Comparison of ENCODE assay signal across 9 mouse cellular contexts in genomic region chr1:89207306-89207705, GRCm38 (mm10).
DNase-seq lines count a peak whose midpoint lies in the region; ATAC-seq and TF ChIP-seq lines count a peak whose summit lies in the region.
"Had no signal": no experiment of that assay in that cellular context is flagged by ENCODE, and none has a peak within 500 bp of the region (broad histone marks: within the 10 kb centered on the region; RNA-seq: fewer than 3 reads in every experiment).

No protein-coding gene starts in this region.

- H3K36me3 ChIP-seq in heart, postnatal 0 days (replicated peaks; ENCODE audit: control insufficient read depth, insufficient read depth, low read length) = no peaks in the 10 kb centered on the region
- no peaks in the 10 kb centered on the region for H3K36me3 ChIP-seq in heart, embryonic 10.5 days
- no peaks in the 10 kb centered on the region for H3K36me3 ChIP-seq in limb, embryonic 14.5 days (ENCODE audit: control insufficient read depth, insufficient read depth, low read length)
- no peaks in the 10 kb centered on the region for H3K36me3 ChIP-seq in limb, embryonic 10.5 days
- no peaks in the 10 kb centered on the region for H3K36me3 ChIP-seq in embryonic facial prominence, embryonic 14.5 days (ENCODE audit: control insufficient read depth, insufficient read depth, low read length)
- H3K36me3 ChIP-seq: hindbrain, embryonic 15.5 days had no signal

- H3K27me3 ChIP-seq in heart, postnatal 0 days (ENCODE audit: control insufficient read depth, insufficient read depth, low read length) = no peaks in the 10 kb centered on the region
- H3K27me3 ChIP-seq in heart, embryonic 10.5 days (ENCODE audit: insufficient read depth, poor library complexity, severe bottlenecking) = no peaks in the 10 kb centered on the region
- no peaks in the 10 kb centered on the region for H3K27me3 ChIP-seq in limb, embryonic 14.5 days (ENCODE audit: control insufficient read depth, insufficient read depth, low read length)
- no peaks in the 10 kb centered on the region for H3K27me3 ChIP-seq in limb, embryonic 10.5 days (ENCODE audit: low read depth, poor library complexity, severe bottlenecking)
- no peaks in the 10 kb centered on the region for H3K27me3 ChIP-seq in Patski
- no peaks in the 10 kb centered on the region for H3K27me3 ChIP-seq in embryonic facial prominence, embryonic 14.5 days (replicated peaks; ENCODE audit: control insufficient read depth, insufficient read depth, low read length)
- H3K27me3 ChIP-seq: hindbrain, embryonic 15.5 days had no signal

- TF ChIP-seq EP300 in heart, postnatal 0 days (IDR thresholded peaks at IDR 0.05; ENCODE audit: low read depth) = no peak

- no peaks in the 10 kb centered on the region for H3K9me3 ChIP-seq in heart, postnatal 0 days (replicated peaks; ENCODE audit: control insufficient read depth, low read length)
- H3K9me3 ChIP-seq in heart, embryonic 10.5 days = no peaks in the 10 kb centered on the region
- no peaks in the 10 kb centered on the region for H3K9me3 ChIP-seq in limb, embryonic 14.5 days (ENCODE audit: control insufficient read depth, low read length)
- H3K9me3 ChIP-seq in limb, embryonic 10.5 days (replicated peaks) = no peaks in the 10 kb centered on the region
- no peaks in the 10 kb centered on the region for H3K9me3 ChIP-seq in embryonic facial prominence, embryonic 14.5 days (ENCODE audit: control insufficient read depth, low read length)
- H3K9me3 ChIP-seq: hindbrain, embryonic 15.5 days had no signal

- CTCF ChIA-PET in Patski (lab: Charles Lee) = interaction anchor here (0.9 to 2.1 kb wide), 7 partner anchors 11 to 742 kb away, joined by 3 to 11 read pairs (median 5); no protein-coding TSS in a partner anchor

- DNase-seq in heart, postnatal 0 days (ENCODE audit: low spot score) = peak; percentile 23
- no peak for DNase-seq in heart, embryonic 10.5 days (ENCODE audit: low spot score)
- DNase-seq in limb, embryonic 14.5 days (ENCODE audit: low spot score) = peak; percentile 73
- no peak for DNase-seq in limb, embryonic 10.5 days (ENCODE audit: low spot score)
- DNase-seq in Patski (ENCODE audit: low read depth, low spot score) = no peak
- DNase-seq in embryonic facial prominence, embryonic 14.5 days (ENCODE audit: low spot score) = peak; percentile 79
- no peak for DNase-seq in cerebellum, postnatal 25 days
- DNase-seq: spleen, adult 18-20 months had no signal

- POLR2A ChIA-PET in Patski (lab: Charles Lee) = interaction anchor here (0.6 to 0.7 kb wide), 2 partner anchors 297 to 662 kb away, joined by 3 to 4 read pairs; no protein-coding TSS in a partner anchor

- H3K4me2 ChIP-seq in heart, postnatal 0 days (ENCODE audit: low read depth, low read length) = no peak overlapping the region
- H3K4me2 ChIP-seq in limb, embryonic 14.5 days (replicated peaks; ENCODE audit: low read depth, low read length, severe bottlenecking) = no peak overlapping the region
- H3K4me2 ChIP-seq in embryonic facial prominence, embryonic 14.5 days (ENCODE audit: low read depth, low read length) = no peak overlapping the region
- H3K4me2 ChIP-seq: hindbrain, embryonic 15.5 days had no signal

- H3K4me1 ChIP-seq in heart, postnatal 0 days (ENCODE audit: control insufficient read depth, insufficient read depth) = no peaks in the 10 kb centered on the region
- peaks cover 8% of the 10 kb centered on the region; the same call in 1 of the 2 replicates for H3K4me1 ChIP-seq in heart, embryonic 10.5 days
- no peaks in the 10 kb centered on the region for H3K4me1 ChIP-seq in limb, embryonic 14.5 days (ENCODE audit: control insufficient read depth, insufficient read depth, low read length)
- H3K4me1 ChIP-seq in limb, embryonic 10.5 days = no peaks in the 10 kb centered on the region
- no peaks in the 10 kb centered on the region for H3K4me1 ChIP-seq in embryonic facial prominence, embryonic 14.5 days (ENCODE audit: control insufficient read depth, insufficient read depth, low read length)
- H3K4me1 ChIP-seq: hindbrain, embryonic 15.5 days had no signal

- no peak overlapping the region for H3K9ac ChIP-seq in heart, postnatal 0 days (replicated peaks; ENCODE audit: low read depth, low read length)
- H3K9ac ChIP-seq in limb, embryonic 14.5 days (ENCODE audit: low read depth, low read length, severe bottlenecking) = no peak overlapping the region
- no peak overlapping the region for H3K9ac ChIP-seq in embryonic facial prominence, embryonic 14.5 days (ENCODE audit: low read depth, low read length)
- H3K9ac ChIP-seq: hindbrain, embryonic 15.5 days had no signal

- in situ Hi-C loops in Patski (cut with MboI; ENCODE audit: low pct_unique_long_range_greater_than_20kb) = no loop called here

- peak; percentile 14; the same call in 1 of the 2 replicates for ATAC-seq in heart, postnatal 0 days (ENCODE audit: insufficient read depth, low read depth)
- no peak for ATAC-seq in limb, embryonic 14.5 days (ENCODE audit: low FRiP score, low read depth)
- ATAC-seq in Patski = no peak
- peak; percentile 44; the same call in 1 of the 2 replicates for ATAC-seq in embryonic facial prominence, embryonic 14.5 days (ENCODE audit: low read depth)

- 3% methylated on average over 1 of the region's 1 CpGs for WGBS in heart, postnatal 0 days
- WGBS in heart, embryonic 10.5 days = 3% methylated on average over 1 of the region's 1 CpGs
- WGBS in limb, embryonic 14.5 days = 4% methylated on average over 1 of the region's 1 CpGs
- WGBS in limb, embryonic 10.5 days = 10% methylated on average over 1 of the region's 1 CpGs
- WGBS in embryonic facial prominence, embryonic 14.5 days = 5% methylated on average over 1 of the region's 1 CpGs

- no peak for TF ChIP-seq POLR2A in limb, embryonic 14.5 days (IDR thresholded peaks at IDR 0.05; ENCODE audit: borderline replicate concordance, extremely low read depth, insufficient read depth, insufficient read length)

- H3K27ac ChIP-seq in heart, postnatal 0 days (ENCODE audit: low read depth) = no peak overlapping the region
- H3K27ac ChIP-seq in heart, embryonic 10.5 days = no peak overlapping the region
- H3K27ac ChIP-seq in limb, embryonic 14.5 days (replicated peaks; ENCODE audit: low read depth, low read length) = no peak overlapping the region
- no peak overlapping the region for H3K27ac ChIP-seq in limb, embryonic 10.5 days
- no peak overlapping the region for H3K27ac ChIP-seq in embryonic facial prominence, embryonic 14.5 days (replicated peaks; ENCODE audit: low read depth, low read length)
- H3K27ac ChIP-seq: hindbrain, embryonic 15.5 days had no signal

- H3K4me3 ChIP-seq in heart, postnatal 0 days (ENCODE audit: low read depth, low read length) = no peak overlapping the region
- no peak overlapping the region for H3K4me3 ChIP-seq in heart, embryonic 10.5 days
- no peak overlapping the region for H3K4me3 ChIP-seq in limb, embryonic 14.5 days (replicated peaks; ENCODE audit: low read length)
- H3K4me3 ChIP-seq in limb, embryonic 10.5 days = no peak overlapping the region
- no peak overlapping the region for H3K4me3 ChIP-seq in embryonic facial prominence, embryonic 14.5 days (ENCODE audit: low read depth, low read length)
- H3K4me3 ChIP-seq: hindbrain, embryonic 15.5 days had no signal

- peak; percentile 63 for TF ChIP-seq CTCF in heart, postnatal 0 days (IDR thresholded peaks at IDR 0.05; ENCODE audit: low read depth)
- peak; percentile 74 for TF ChIP-seq CTCF in Patski (IDR thresholded peaks at IDR 0.05)

Comparison
In these comparisons a context has a peak if more than half of its experiments do, and no peak if none do; other contexts are left out.
1. DNase-seq: peak in heart, postnatal 0 days (single experiment), limb, embryonic 14.5 days (single experiment) and embryonic facial prominence, embryonic 14.5 days (single experiment); none in heart, embryonic 10.5 days (single experiment), limb, embryonic 10.5 days (single experiment), Patski (single experiment) and cerebellum, postnatal 25 days (0 of 2).
2. ATAC-seq: peak in heart, postnatal 0 days (single experiment) and embryonic facial prominence, embryonic 14.5 days (single experiment); none in limb, embryonic 14.5 days (single experiment) and Patski (single experiment).